Mouse (Mus musculus) kidney, adult 2 months (tissue): ENCODE results near the gene Hoxd13.
A peak's percentile ranks its signal among the peaks of the same experiment; 100 is the strongest.

Experiments
- CTCF ChIP-seq: fragments of 200-500 bp; conservative IDR thresholded peaks from 2 replicates; pipeline ENCODE4 v1.5.1; 2011; ENCODE audit warnings: low read depth, mild to moderate bottlenecking, control low read depth, low read length, moderate library complexity, mixed read lengths; ENCODE audit not compliant: insufficient read depth, insufficient read length
- POLR2A ChIP-seq: fragments of 200-500 bp; IDR thresholded peaks from one replicate; pipeline ENCODE4 v1.6.1; 2011; ENCODE audit warnings: low read depth, low read length, control low read depth

GRCm38 (mm10) chr2:74672481-74673362, 4.6 kb downstream of the Hoxd13 start:
- peak; percentile 66 for TF ChIP-seq CTCF
- TF ChIP-seq POLR2A = no peak
